Mouse (Mus musculus) telencephalon, adult 2 months (tissue): ENCODE measurements at regions not wholly inside any gene's neighbourhood (a gene's known extent, or its start where the extent isn't known, plus 50 kb on each side); places are given as distances from the start of the nearest gene placed in this dataset.

Experiments
- DNase-seq: peaks from one replicate; pipeline ENCODE4 v3.0.0-alpha.2; 2011; ENCODE audit warnings: low read depth, low spot score

DNA sequence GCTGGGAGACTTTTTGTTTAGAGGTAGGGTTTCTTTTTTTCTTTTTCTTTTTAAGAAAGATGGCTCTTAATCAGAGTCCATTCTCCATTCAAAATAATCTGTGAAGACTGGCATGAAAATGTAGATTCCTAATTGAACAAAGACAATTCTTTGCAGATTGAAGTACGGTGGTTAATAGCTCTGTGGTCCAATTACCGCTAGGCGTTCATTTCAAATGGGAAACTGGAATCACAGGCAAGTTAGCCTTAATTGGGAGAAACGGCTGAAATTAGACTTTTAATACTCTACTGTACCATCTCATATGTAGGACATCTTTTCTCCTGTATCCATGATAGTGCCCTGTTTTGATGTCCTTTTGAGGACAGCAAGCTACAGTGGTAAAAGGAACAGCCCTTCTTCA lies 61.2 kb downstream of the Ascl1 start:
- no peak for DNase-seq

- DNase-seq = no peak
These were observed 73.5 kb downstream of the Ascl1 start for GRCm38 (mm10) chr10:87419940-87420385.

DNA sequence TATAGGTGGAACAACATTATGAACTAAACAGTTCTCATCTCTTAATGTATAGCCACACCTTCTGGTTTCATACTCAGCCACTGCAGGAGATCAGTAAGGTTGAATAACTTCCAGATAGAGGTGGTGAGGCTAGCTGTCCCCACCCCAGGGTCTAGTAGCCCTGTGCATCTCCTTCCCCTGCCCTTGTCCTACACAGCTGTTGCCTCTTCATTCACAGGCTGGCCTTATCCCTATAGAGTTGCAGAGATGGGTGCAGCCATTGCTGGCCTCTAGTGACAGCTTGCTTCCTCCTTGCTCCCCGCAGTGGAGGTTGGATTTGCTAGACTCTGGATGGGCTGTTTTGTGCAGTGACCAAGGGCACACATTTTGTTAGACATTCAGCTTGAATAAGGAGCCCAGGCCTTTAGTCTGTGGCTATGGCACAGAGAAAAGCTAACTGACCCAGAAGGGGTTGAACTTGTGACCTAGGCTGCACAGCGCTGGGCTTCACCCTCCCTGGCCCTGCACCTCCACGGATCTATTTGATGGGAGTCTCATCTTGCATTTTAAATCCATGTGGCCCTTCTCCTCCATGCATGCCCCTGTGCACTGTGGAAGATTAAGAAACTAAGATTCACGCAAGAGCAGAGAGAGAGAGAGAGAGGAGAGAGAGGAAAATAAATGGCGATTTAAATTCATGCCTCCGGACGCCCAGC lies 74.1 kb downstream of the Ascl1 start:
- no peak for DNase-seq

DNA sequence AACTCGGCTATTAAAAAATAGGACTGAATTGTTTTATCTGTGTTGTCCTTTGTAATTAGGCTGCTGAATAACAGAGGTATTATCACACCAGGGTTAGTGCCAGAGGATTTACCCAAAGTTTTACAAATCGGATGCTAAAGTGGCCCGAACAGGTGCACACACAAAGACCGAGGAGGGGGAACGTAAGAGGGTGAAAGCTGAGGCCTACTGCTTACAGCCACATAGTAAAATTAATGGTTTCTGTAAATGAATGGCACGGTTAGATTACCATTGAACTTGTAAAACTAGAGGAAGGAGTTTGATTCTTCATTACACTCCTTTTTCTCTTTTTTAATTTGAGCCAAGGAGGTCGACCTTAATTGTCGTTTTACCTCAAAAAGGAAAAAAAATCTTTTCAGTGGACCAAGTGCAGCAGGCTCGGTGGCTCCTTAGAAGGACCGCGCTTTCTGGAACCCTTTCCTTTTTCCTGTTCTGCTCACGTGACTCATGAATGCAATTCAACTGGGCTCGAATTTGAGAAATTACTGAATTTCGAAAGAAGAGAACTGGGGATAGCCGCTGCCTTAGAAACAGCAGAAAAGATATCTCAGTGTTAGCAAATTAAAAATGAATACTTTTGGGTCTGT lies 99.1 kb downstream of the Ascl1 start:
- DNase-seq = no peak

DNA sequence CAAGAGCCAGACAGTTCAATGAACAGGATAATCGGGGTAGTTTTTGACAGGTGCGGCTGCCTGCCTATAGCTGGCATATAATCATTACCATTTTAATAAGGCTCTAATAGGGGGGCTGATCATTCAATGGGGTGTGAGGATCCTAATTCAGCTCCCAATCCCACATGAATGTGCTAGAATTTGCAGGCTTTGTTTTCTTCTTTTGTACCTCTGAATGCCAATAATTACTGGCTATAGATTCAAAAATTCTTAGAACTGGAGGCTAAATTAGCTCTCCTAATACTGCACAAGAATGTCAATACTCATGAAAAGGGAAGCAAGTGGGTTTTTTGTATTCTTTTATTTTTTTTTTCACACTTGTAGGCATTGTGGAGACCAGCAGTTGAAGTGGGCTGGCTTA lies 104.3 kb downstream of the Ascl1 start:
- DNase-seq = no peak

GRCm38 (mm10) chr10:87385276-87385675 lies 108.2 kb downstream of the Ascl1 start:
- DNase-seq = no peak

GRCm38 (mm10) chr10:87384606-87385206 lies 108.8 kb downstream of the Ascl1 start:
- DNase-seq = no peak

DNA sequence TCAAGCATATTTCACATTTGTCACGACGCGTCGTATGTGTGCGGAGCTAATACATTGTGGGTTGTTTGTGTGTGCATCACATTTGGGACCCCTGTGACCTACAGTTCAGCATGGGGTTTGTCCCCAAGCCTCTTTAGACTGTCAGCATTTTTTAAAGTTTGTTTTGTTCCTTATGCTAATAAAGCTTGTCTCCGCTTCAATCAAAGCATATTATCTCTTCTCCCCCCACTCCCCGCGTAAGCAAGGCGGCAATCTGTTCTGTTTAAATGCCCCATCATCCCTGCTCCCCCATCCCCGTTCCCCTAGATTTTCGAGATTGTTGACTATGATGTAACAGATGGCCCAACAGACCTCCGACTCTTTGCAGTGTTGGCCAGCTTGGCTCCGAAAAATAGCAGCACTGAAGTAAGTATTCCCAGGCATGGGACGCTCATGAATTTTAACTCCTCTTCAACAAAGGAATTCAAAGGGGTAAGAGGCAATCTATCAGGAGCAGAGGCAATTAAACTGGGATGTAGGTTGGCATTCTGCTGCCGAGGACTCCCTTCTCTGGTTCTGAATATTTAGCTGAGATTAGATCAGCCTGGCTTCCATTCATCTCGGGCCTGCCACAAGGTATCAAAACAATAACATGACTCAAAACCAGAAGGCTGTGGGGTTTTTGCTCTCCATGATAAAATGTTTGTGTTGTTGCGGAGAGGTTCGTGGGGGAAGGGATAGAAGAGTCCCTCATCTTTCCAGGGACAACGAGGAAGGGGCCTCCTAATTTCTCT lies 141.9 kb downstream of the Ascl1 start:
- DNase-seq = peak; percentile 16

- DNase-seq = no peak
These were observed 142.4 kb downstream of the Ascl1 start for GRCm38 (mm10) chr10:87351079-87351399.

DNA sequence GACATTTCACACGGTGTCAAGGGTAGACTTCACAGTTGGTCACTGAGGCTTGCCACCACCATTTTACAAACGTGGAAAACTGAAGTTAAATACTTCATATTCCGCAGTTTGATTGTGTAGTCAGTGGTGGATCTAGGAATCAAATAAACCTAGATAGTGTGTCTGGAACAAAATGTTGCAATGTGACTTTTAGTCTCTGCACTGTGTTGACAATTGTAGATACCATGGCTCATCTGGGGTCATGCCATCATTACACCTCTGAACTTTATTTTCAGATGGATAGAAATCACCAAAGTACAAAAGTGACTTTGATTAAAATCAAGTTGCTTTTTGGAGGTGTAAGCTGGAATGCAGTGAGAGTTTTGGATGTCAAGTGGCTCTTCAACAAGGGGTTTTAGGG lies 158.3 kb downstream of the Ascl1 start:
- DNase-seq = no peak

DNA sequence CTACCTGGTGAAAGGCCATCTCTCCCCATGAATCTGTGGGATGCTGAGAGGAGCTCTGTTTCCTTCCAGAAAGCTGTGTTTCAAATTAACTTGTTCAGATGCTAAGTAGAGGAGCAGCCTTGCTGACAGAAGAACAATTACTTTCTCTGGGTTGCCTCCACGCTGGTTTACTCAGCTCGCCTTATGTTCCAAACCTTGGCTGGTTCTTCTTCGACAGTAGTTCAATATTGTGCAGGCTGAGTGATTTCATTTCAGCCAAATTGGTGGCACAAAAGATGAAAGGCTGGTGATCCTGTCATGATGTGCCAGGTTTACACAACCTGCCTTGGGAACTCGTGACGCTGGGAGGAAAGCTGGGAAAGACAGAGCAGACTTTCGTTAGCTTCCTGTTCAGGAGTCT lies 160.1 kb downstream of the Ascl1 start:
- DNase-seq = no peak

- DNase-seq = no peak
These were observed 164.0 kb downstream of the Ascl1 start for GRCm38 (mm10) chr10:87329471-87329870.

DNA sequence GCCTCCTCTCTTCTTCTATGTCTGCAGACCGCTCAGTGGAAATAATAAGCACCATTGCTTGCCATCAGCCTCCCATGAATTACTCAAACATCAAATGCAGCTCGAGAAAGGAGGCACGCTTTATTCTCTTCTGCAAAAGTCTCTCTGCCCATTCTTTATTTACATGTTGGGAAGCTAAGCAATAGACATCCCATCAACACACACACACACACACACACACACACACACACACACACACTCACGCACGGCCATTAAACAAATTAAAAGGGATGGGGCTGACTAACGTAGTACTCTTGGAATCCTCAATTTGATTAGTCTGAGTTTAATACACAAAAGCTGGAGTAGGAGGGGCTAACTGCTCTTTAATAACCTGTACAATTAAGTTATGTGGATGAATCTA lies 167.7 kb downstream of the Ascl1 start:
- no peak for DNase-seq

GRCm38 (mm10) chr10:87325143-87325542 lies 168.3 kb downstream of the Ascl1 start:
- no peak for DNase-seq

- no peak for DNase-seq
These were observed 183.8 kb downstream of the Ascl1 start for GRCm38 (mm10) chr10:87309601-87310062.

GRCm38 (mm10) chr10:87308815-87309396 lies 184.6 kb downstream of the Ascl1 start:
- no peak for DNase-seq

DNA sequence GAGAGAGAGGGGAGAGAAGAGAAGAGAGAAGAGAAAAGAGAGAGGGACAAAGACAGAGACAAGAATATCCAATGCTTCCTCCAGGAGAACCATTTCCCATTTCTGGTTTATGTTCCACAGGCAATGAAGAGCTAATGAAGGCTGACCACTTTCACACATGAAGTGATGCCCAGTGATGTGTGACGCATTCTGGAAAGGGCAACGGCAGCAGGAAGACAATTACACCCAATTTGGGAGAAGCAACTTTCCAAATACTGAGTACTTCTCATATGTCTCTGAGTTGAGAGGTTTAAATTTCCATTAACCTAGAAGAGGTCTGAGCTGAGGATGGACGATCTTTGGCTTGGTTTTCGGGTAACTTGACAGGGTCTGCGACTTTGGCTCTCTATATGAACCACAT lies 196.3 kb downstream of the Ascl1 start:
- no peak for DNase-seq

- DNase-seq = no peak
These were observed 200.1 kb downstream of the Ascl1 start for GRCm38 (mm10) chr10:87293317-87293716.

- no peak for DNase-seq
These were observed 206.6 kb downstream of the Ascl1 start for GRCm38 (mm10) chr10:87286831-87287230.

DNA sequence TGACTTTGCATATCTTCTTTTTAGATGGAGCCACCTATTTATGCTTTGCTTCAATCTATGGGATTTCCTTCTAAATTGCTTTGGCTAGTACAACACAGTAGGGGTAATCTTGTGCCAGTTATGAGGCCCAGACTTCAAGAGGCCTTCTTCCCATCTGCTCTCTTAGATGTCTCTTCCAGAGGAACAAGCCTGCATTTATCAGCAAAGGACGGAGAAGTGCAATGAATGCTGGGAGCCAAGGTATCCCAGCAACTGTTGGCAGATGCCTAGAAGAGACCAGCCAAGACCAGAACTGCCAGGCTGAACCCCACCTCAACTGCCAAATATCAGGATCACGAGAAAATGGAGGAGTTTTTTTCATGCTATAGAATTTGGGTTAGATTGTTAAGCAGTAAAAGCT lies 209.2 kb downstream of the Ascl1 start:
- DNase-seq = no peak
